Mouse (Mus musculus): ENCODE results near the gene Myh9. TPM values are rescaled to one million over a fixed set of nuclear protein-coding genes. Genes with fewer than 3 reads are reported as not detected.

The Myh9 gene
- polyA plus RNA-seq (2016; fragmentation: Nextera tagmentation; extraction: Ambion mirVana): 32.0 and 33.5 TPM in 2 replicates

GRCm38 (mm10) chr15:77842047-77842843, at the start of gene Myh9:
TSS of gene Myh9 (minus strand) at chr15:77842175.
- peak within 1 kb of the TSS; percentile 84 for H3K9ac ChIP-seq
- no peaks in the 10 kb centered on the region for H3K27me3 ChIP-seq
- peak within 1 kb of the TSS; percentile 86 for H3K27ac ChIP-seq
- no peaks in the 10 kb centered on the region for H3K9me3 ChIP-seq (replicated peaks)
- peak within 1 kb of the TSS; percentile 96 for H3K4me2 ChIP-seq (replicated peaks)
- ATAC-seq (ENCODE audit: low FRiP score): peak; percentile 99
- H3K36me3 ChIP-seq: no peaks in the 10 kb centered on the region
- under 1% methylated on average over 46 of the region's 46 CpGs for WGBS
- peak within 1 kb of the TSS; percentile 74 for H3K4me3 ChIP-seq
- H3K4me1 ChIP-seq: peaks cover 32% of the 10 kb centered on the region

DNA sequence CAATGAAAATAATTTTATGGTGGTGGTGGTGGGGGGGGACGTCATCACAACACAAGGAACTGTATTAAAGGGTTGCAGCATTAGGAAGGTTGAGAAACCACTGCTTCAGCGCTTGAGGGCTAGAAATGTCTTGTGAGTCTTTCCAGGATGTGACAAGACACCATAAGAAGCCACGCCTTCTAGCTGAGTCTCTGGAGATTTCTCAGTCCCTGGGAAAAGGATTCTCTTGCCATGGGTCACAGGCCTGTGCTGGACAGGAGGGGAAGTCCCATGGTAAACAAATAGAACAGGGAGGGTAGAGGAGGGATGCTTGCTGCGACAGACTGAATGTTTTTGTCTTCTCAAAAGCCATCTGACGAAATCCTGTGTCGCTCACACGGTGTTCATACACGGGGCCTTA, 49.8 kb upstream of the Myh9 start:
- Histone ChIP-seq H3K27me3 (no peaks in the 10 kb centered on the region), H3K4me1 (no peaks in the 10 kb centered on the region), H3K27ac (no peak overlapping the region), H3K4me2 (replicated peaks) (no peak overlapping the region), H3K9me3 (replicated peaks) (no peaks in the 10 kb centered on the region), H3K4me3 (no peak overlapping the region), H3K36me3 (no peaks in the 10 kb centered on the region), H3K9ac (no peak overlapping the region)
- no peak for ATAC-seq (ENCODE audit: low FRiP score)
- WGBS: 79% methylated on average over 8 of the region's 8 CpGs

DNA sequence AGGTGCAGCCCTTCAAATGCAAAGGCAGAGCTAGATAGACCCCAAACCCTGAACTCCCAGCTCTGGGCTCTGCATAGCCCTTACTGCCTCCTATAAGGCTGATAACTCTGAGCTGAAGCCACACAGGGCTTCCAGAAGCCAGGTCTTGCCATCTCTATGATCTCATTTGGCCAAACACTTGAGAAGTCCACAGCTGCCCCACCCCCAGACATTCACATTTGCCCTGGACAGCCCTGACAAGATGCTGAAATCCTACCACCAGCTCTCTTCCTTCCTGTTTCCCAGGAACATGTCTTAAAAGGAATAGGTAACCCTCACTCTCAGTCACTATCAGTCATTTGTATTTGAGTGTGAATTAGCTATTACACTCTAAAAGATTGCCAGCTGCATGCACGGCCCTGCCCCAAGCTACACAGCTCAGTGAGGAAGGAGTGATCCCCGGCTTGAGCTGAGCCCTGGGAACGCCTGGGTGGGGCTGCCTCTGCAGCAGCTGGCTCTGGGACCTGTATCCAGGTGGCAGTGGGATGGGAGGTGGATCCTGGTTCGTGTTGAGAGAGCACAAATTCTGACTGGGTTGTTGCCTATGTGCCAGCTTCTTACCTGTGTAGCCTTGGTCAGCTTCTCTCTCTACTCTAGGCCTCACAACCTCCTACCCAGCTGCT, 47.9 kb upstream of the Myh9 start:
- Histone ChIP-seq H3K27ac (no peak overlapping the region), H3K4me2 (replicated peaks) (no peak overlapping the region), H3K9ac (no peak overlapping the region), H3K27me3 (no peaks in the 10 kb centered on the region), H3K4me3 (no peak overlapping the region), H3K36me3 (no peaks in the 10 kb centered on the region), H3K9me3 (replicated peaks) (no peaks in the 10 kb centered on the region), H3K4me1 (no peaks in the 10 kb centered on the region)
- no peak for ATAC-seq (ENCODE audit: low FRiP score)
- WGBS: 51% methylated on average over 4 of the region's 4 CpGs

DNA sequence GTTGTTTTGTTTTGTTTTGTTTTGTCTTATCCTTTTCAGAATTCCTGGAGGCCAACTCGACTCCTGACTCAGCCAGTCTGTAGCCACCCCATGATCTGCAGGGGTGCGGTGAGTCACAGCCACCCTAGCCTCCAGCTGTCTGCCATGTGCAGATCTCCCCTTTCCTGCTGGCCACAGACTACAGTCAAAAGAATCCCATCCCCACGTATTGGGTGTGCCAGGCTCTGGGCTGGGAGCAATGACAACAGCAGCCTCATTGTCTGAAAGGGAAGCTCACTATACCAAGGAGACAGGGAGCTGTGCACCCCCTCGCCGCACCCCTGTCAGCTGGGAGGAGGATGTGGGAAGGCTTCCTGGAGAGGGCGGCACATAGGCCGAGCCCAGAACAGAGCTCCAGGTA, 46.3 kb upstream of the Myh9 start:
- H3K27me3 ChIP-seq: no peaks in the 10 kb centered on the region
- H3K4me3 ChIP-seq: no peak overlapping the region
- ATAC-seq (ENCODE audit: low FRiP score): no peak
- H3K36me3 ChIP-seq: no peaks in the 10 kb centered on the region
- H3K9me3 ChIP-seq (replicated peaks): no peaks in the 10 kb centered on the region
- no peak overlapping the region for H3K9ac ChIP-seq
- no peak overlapping the region for H3K27ac ChIP-seq
- no peak overlapping the region for H3K4me2 ChIP-seq (replicated peaks)
- WGBS: 50% methylated on average over 7 of the region's 7 CpGs
- H3K4me1 ChIP-seq: peaks cover 3% of the 10 kb centered on the region

- WGBS: 67% methylated on average over 1 of the region's 1 CpGs
- H3K36me3 ChIP-seq: no peaks in the 10 kb centered on the region
- no peak overlapping the region for H3K4me2 ChIP-seq (replicated peaks)
- H3K9me3 ChIP-seq (replicated peaks): no peaks in the 10 kb centered on the region
- H3K27ac ChIP-seq: no peak overlapping the region; the same call in 1 of the 2 replicates
- H3K4me1 ChIP-seq: peaks cover 12% of the 10 kb centered on the region
- H3K27me3 ChIP-seq: no peaks in the 10 kb centered on the region
- H3K9ac ChIP-seq: no peak overlapping the region
- H3K4me3 ChIP-seq: no peak overlapping the region
- no peak for ATAC-seq (ENCODE audit: low FRiP score)
Observed at GRCm38 (mm10) chr15:77887093-77887488, 45.1 kb upstream of the Myh9 start.

DNA sequence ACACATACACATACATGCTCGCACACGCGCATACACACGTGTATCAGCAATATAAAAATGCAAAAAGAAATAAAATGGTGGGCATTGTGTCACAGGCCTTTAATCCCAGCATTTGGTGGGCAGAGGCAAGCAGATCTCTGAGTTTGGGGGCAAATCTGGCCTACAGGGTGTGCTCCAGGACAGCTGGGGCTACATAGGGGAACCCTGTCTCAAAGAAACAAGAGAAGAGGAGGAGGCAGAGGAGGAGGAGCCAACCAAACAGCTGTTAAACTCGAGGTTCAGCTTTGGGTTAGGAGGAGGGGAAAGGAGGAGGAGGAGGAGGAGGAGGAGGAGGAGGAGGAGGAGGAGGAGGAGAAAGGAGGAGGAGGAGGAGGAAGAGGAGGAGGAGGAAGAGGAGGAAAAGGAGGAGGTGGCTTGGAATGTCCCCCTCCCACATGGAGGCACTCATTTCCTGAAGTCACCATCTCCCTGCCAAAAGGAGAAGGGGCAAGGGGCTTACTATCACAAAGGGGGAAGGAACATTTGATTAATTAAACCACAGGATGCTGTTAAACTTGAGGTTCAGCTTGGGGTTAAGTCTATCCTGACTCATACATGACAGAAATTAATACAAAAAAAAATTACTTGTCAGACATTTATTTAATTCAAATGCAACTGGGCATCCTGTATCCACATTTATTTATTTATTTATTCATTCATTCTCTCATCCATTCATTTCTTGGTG, 44.6 kb upstream of the Myh9 start:
- H3K27ac ChIP-seq: no peak overlapping the region
- peaks cover 12% of the 10 kb centered on the region for H3K4me1 ChIP-seq
- no peaks in the 10 kb centered on the region for H3K27me3 ChIP-seq
- no peak overlapping the region for H3K4me2 ChIP-seq (replicated peaks)
- no peaks in the 10 kb centered on the region for H3K9me3 ChIP-seq (replicated peaks)
- WGBS: 74% methylated on average over 5 of the region's 5 CpGs
- no peaks in the 10 kb centered on the region for H3K36me3 ChIP-seq
- no peak overlapping the region for H3K9ac ChIP-seq
- ATAC-seq (ENCODE audit: low FRiP score): no peak
- no peak overlapping the region for H3K4me3 ChIP-seq

- H3K4me2 ChIP-seq (replicated peaks): no peak overlapping the region
- H3K4me3 ChIP-seq: no peak overlapping the region
- no peaks in the 10 kb centered on the region for H3K9me3 ChIP-seq (replicated peaks)
- peaks cover 12% of the 10 kb centered on the region for H3K4me1 ChIP-seq
- no peak for ATAC-seq (ENCODE audit: low FRiP score)
- H3K36me3 ChIP-seq: no peaks in the 10 kb centered on the region
- no peaks in the 10 kb centered on the region for H3K27me3 ChIP-seq
- WGBS: 92% methylated on average over 4 of the region's 4 CpGs
- H3K27ac ChIP-seq: no peak overlapping the region
- H3K9ac ChIP-seq: no peak overlapping the region
Observed at GRCm38 (mm10) chr15:77885945-77886344, 44.0 kb upstream of the Myh9 start.

DNA sequence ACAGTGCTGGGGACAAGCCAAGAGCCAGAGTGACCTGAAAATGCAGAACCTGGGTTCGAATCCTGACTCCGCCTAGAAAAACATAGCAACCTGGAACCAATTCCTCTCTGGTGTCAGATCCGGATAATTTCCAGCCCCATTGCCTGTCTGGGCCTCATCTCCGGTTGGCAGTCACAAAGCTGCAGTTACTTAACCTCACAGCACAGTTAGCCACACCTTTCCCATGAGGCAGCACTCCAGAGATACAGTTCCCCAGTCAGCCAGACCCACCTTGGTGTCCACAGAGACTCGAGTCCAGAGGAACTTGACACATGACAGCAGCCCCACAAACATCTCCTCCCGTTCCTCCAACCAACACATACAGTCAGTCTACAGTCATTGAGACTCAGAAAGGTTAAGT, 43.2 kb upstream of the Myh9 start:
- Histone ChIP-seq H3K4me3 (no peak overlapping the region), H3K27me3 (no peaks in the 10 kb centered on the region), H3K4me1 (peaks cover 12% of the 10 kb centered on the region), H3K9me3 (replicated peaks) (no peaks in the 10 kb centered on the region), H3K36me3 (no peaks in the 10 kb centered on the region), H3K4me2 (replicated peaks) (no peak overlapping the region), H3K27ac (no peak overlapping the region), H3K9ac (no peak overlapping the region)
- ATAC-seq (ENCODE audit: low FRiP score): no peak
- 86% methylated on average over 6 of the region's 6 CpGs for WGBS

- Histone ChIP-seq H3K4me2 (replicated peaks) (no peak overlapping the region), H3K9ac (no peak overlapping the region), H3K27me3 (no peaks in the 10 kb centered on the region), H3K36me3 (no peaks in the 10 kb centered on the region), H3K4me3 (no peak overlapping the region), H3K27ac (0 out of 2 replicates have a peak overlapping the region, but pooled peaks have one; percentile 53), H3K9me3 (replicated peaks) (no peaks in the 10 kb centered on the region), H3K4me1 (peaks cover 12% of the 10 kb centered on the region)
- 56% methylated on average over 4 of the region's 4 CpGs for WGBS
- ATAC-seq (ENCODE audit: low FRiP score): no peak
Observed at GRCm38 (mm10) chr15:77883697-77884010, 41.7 kb upstream of the Myh9 start.

GRCm38 (mm10) chr15:77882797-77883696, 41.1 kb upstream of the Myh9 start:
- H3K4me1 ChIP-seq: peaks cover 12% of the 10 kb centered on the region
- H3K4me3 ChIP-seq: no peak overlapping the region
- H3K9me3 ChIP-seq (replicated peaks): no peaks in the 10 kb centered on the region
- H3K4me2 ChIP-seq (replicated peaks): no peak overlapping the region
- no peaks in the 10 kb centered on the region for H3K27me3 ChIP-seq
- WGBS: 11% methylated on average over 14 of the region's 17 CpGs
- H3K27ac ChIP-seq: peak overlapping the region; percentile 53; the same call in 1 of the 2 replicates
- 0 out of 2 replicates have a peak overlapping the region, but pooled peaks have one; percentile 32 for H3K9ac ChIP-seq
- H3K36me3 ChIP-seq: no peaks in the 10 kb centered on the region
- ATAC-seq (ENCODE audit: low FRiP score): no peak

DNA sequence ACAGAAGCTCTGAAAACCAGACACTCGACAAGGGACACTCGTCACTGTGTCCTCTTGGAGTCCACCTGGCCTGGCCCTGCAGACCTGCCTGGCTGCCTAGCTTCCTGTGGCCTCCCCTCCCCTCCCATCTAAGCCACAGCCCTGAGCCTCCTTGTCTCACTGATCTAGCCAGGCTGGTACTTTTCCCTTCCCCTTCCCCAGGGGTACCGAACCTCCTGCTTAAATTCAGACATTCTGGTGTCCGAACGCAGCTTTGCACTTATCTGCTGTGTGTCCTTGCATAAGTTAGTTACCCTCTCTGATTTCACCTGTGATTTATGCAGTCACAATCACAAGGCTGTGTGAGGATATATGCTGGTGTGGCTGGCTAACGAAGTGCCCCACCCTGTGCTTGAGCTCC, 40.3 kb upstream of the Myh9 start:
- Histone ChIP-seq H3K4me1 (peaks cover 12% of the 10 kb centered on the region), H3K4me2 (replicated peaks) (no peak overlapping the region), H3K27ac (no peak overlapping the region), H3K27me3 (no peaks in the 10 kb centered on the region), H3K4me3 (no peak overlapping the region), H3K9me3 (replicated peaks) (no peaks in the 10 kb centered on the region), H3K9ac (no peak overlapping the region), H3K36me3 (no peaks in the 10 kb centered on the region)
- no peak for ATAC-seq (ENCODE audit: low FRiP score)
- 67% methylated on average over 6 of the region's 6 CpGs for WGBS

DNA sequence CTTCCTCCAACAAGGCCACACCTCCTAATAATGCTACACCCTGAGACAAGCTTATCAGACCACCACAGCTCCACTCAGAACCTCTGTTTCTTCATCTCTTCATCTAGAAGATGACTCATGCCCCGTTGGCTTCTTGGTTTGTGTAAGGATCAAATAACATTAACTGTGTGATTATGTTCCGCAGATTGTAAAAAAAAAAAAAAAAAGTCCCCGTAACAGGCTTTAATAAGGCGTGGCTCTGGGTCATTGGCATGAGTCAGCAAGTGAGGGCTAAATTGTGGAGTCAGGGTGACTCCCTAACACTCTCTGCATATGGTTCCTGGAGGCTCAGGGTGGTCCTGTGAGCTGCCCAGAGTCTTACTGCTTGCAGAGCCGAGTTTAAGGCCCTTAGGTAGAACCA, 39.7 kb upstream of the Myh9 start:
- no peak overlapping the region for H3K4me2 ChIP-seq (replicated peaks)
- no peak for ATAC-seq (ENCODE audit: low FRiP score)
- H3K9me3 ChIP-seq (replicated peaks): no peaks in the 10 kb centered on the region
- no peaks in the 10 kb centered on the region for H3K36me3 ChIP-seq
- H3K27ac ChIP-seq: no peak overlapping the region
- H3K9ac ChIP-seq: no peak overlapping the region
- no peaks in the 10 kb centered on the region for H3K27me3 ChIP-seq
- H3K4me3 ChIP-seq: no peak overlapping the region
- 60% methylated on average over 5 of the region's 5 CpGs for WGBS
- peaks cover 12% of the 10 kb centered on the region for H3K4me1 ChIP-seq
